In genomic region chr19:20549409-20549808, GRCm38 (mm10) we compare ENCODE assay signal across 23 mouse cellular contexts. TPM values are rescaled to one million over a fixed set of nuclear protein-coding genes. Genes with fewer than 3 reads are reported as not detected.
DNase-seq lines count a peak whose midpoint lies in the region; ATAC-seq and TF ChIP-seq lines count a peak whose summit lies in the region.
"Had no signal": no experiment of that assay in that cellular context is flagged by ENCODE, and none has a peak within 500 bp of the region (broad histone marks: within the 10 kb centered on the region; RNA-seq: fewer than 3 reads in every experiment).

No protein-coding gene starts in this region.

- no peak overlapping the region for H3K9ac ChIP-seq in embryonic facial prominence, embryonic 14.5 days (ENCODE audit: low read depth, low read length)
- H3K9ac ChIP-seq: forebrain, embryonic 15.5 days; heart, embryonic 15.5 days; hindbrain, embryonic 13.5 days; intestine, embryonic 15.5 days had no signal

- ATAC-seq in embryonic facial prominence, embryonic 14.5 days (ENCODE audit: low read depth) = peak; percentile 68; the same call in 1 of the 2 replicates
- ATAC-seq: CD4-positive, CD25-positive, alpha-beta regulatory T cell, adult 4 months; forebrain, embryonic 15.5 days; intestine, embryonic 15.5 days had no signal

- H3K9me3 ChIP-seq in embryonic facial prominence, embryonic 14.5 days (ENCODE audit: control insufficient read depth, low read length) = no peaks in the 10 kb centered on the region
- no peaks in the 10 kb centered on the region for H3K9me3 ChIP-seq in embryonic facial prominence, embryonic 10.5 days
- H3K9me3 ChIP-seq: forebrain, embryonic 15.5 days; G1E; heart, embryonic 15.5 days; hindbrain, embryonic 13.5 days; intestine, embryonic 15.5 days had no signal

- intact Hi-C loops in gastrocnemius, adult 2 months (cut with DNase I) = loop anchor here (2.0 kb wide), 1 partner anchor 57 kb away; the partner anchor contains the start of gene Aldh1a1
- intact Hi-C loops in gastrocnemius, postnatal 36 days (cut with DNase I) = no loop called here
- intact Hi-C loops in left cerebral cortex, adult 2 months (cut with DNase I) = no loop called here

- no peak for TF ChIP-seq CTCF in gastrocnemius, adult 2 months (IDR thresholded peaks at IDR 0.05)
- no peak for TF ChIP-seq CTCF in left cerebral cortex, adult 2 months (IDR thresholded peaks at IDR 0.05)

- no peak overlapping the region for H3K4me3 ChIP-seq in embryonic facial prominence, embryonic 14.5 days (ENCODE audit: low read depth, low read length)
- no peak overlapping the region for H3K4me3 ChIP-seq in embryonic facial prominence, embryonic 10.5 days
- H3K4me3 ChIP-seq in gastrocnemius, adult 2 months = peak overlapping the region; percentile 34
- no peak overlapping the region for H3K4me3 ChIP-seq in left cerebral cortex, adult 2 months
- H3K4me3 ChIP-seq: forebrain, embryonic 15.5 days; heart, embryonic 15.5 days; hindbrain, embryonic 13.5 days; intestine, embryonic 15.5 days had no signal

- 84% methylated on average over 1 of the region's 1 CpGs for WGBS in embryonic facial prominence, embryonic 14.5 days
- 89% methylated on average over 1 of the region's 1 CpGs for WGBS in embryonic facial prominence, embryonic 10.5 days

- H3K4me2 ChIP-seq in embryonic facial prominence, embryonic 14.5 days (ENCODE audit: low read depth, low read length) = no peak overlapping the region
- H3K4me2 ChIP-seq: forebrain, embryonic 15.5 days; heart, embryonic 11.5 days; heart, embryonic 15.5 days; hindbrain, embryonic 13.5 days; intestine, embryonic 15.5 days had no signal

- H3K4me1 ChIP-seq in embryonic facial prominence, embryonic 14.5 days (ENCODE audit: control insufficient read depth, insufficient read depth, low read length) = no peaks in the 10 kb centered on the region
- H3K4me1 ChIP-seq in embryonic facial prominence, embryonic 10.5 days = no peaks in the 10 kb centered on the region
- H3K4me1 ChIP-seq: forebrain, embryonic 15.5 days; heart, embryonic 15.5 days; hindbrain, embryonic 13.5 days; intestine, embryonic 15.5 days had no signal

- no peaks in the 10 kb centered on the region for H3K27me3 ChIP-seq in embryonic facial prominence, embryonic 14.5 days (replicated peaks; ENCODE audit: control insufficient read depth, insufficient read depth, low read length)
- no peaks in the 10 kb centered on the region for H3K27me3 ChIP-seq in embryonic facial prominence, embryonic 10.5 days (replicated peaks; ENCODE audit: low read depth, poor library complexity, severe bottlenecking)
- H3K27me3 ChIP-seq: forebrain, embryonic 15.5 days; heart, embryonic 15.5 days; hindbrain, embryonic 13.5 days; intestine, embryonic 15.5 days had no signal

- no peaks in the 10 kb centered on the region for H3K36me3 ChIP-seq in embryonic facial prominence, embryonic 14.5 days (ENCODE audit: control insufficient read depth, insufficient read depth, low read length)
- no peaks in the 10 kb centered on the region for H3K36me3 ChIP-seq in embryonic facial prominence, embryonic 10.5 days (replicated peaks)
- H3K36me3 ChIP-seq: forebrain, embryonic 15.5 days; G1E; heart, embryonic 15.5 days; hindbrain, embryonic 13.5 days; intestine, embryonic 15.5 days had no signal

- peak; percentile 36 for DNase-seq in embryonic facial prominence, embryonic 14.5 days (ENCODE audit: low spot score)
- no peak for DNase-seq in embryonic facial prominence, embryonic 10.5 days (ENCODE audit: low spot score)
- DNase-seq in gastrocnemius, adult 2 months = peak; percentile 36
- DNase-seq in gastrocnemius, postnatal 36 days = no peak
- DNase-seq in left cerebral cortex, adult 2 months (ENCODE audit: extremely low spot score in 1 of 2, low spot score in 2 of 2) = no peak
- no peak for DNase-seq in left cerebral cortex, adult 9 months (ENCODE audit: low spot score in 2 of 2)
- peak; percentile 84 for DNase-seq in skeletal muscle tissue, adult 2 months (ENCODE audit: low read depth, low spot score)
- no peak for DNase-seq in cerebellum, postnatal 4 days (ENCODE audit: low spot score in 2 of 2)
- DNase-seq: adrenal gland, postnatal 10 days; B cell, adult 2 months; cerebellum, adult 11-12 months; cerebellum, adult 9-10 months; cerebellum, postnatal 25 days; heart, adult 18-20 months; heart, postnatal 14 days; kidney, adult 18-20 months had no signal

- no peak overlapping the region for H3K27ac ChIP-seq in embryonic facial prominence, embryonic 14.5 days (replicated peaks; ENCODE audit: low read depth, low read length)
- no peak overlapping the region for H3K27ac ChIP-seq in embryonic facial prominence, embryonic 10.5 days (replicated peaks)
- peak overlapping the region; percentile 83 for H3K27ac ChIP-seq in gastrocnemius, adult 2 months
- peak overlapping the region; percentile 87 for H3K27ac ChIP-seq in left cerebral cortex, adult 2 months
- H3K27ac ChIP-seq: forebrain, embryonic 15.5 days; heart, embryonic 15.5 days; hindbrain, embryonic 13.5 days; intestine, embryonic 15.5 days had no signal

RNA-seq across cellular contexts. Expression of gene Aldh1a1, which starts 56.9 kb away (rescaled TPM):
- 7.7 and 11.1 TPM in 2 replicates for polyA plus RNA-seq in embryonic facial prominence, embryonic 14.5 days (2014; fragmentation: Nextera tagmentation; extraction: Ambion mirVana)
- polyA plus RNA-seq in embryonic facial prominence, embryonic 10.5 days (2016; fragmentation: Nextera tagmentation; extraction: Ambion mirVana) = 3.6 and 13.1 TPM in 2 replicates
- total RNA-seq in gastrocnemius, adult 2 months (2021) = 100 to 1,000 TPM in 1 of 2 experiments, 10 to 100 TPM in 1; 86.6 to 180 TPM
- 10 to 100 TPM; 79.9 to 94.5 TPM for total RNA-seq in gastrocnemius, postnatal 36 days (2021)
- 10 to 100 TPM; 45.5 to 48.5 TPM for total RNA-seq in left cerebral cortex, adult 2 months (2021)
- polyA plus RNA-seq: CD4-positive, CD25-positive, alpha-beta regulatory T cell, adult 4 months; G1E had no signal

Comparison
In these comparisons a context has a peak if more than half of its experiments do, and no peak if none do; other contexts are left out.
1. DNase-seq: peak in embryonic facial prominence, embryonic 14.5 days (single experiment), gastrocnemius, adult 2 months (single experiment) and skeletal muscle tissue, adult 2 months (single experiment); none in embryonic facial prominence, embryonic 10.5 days (single experiment), gastrocnemius, postnatal 36 days (0 of 2), left cerebral cortex, adult 2 months (0 of 2), left cerebral cortex, adult 9 months (0 of 2) and cerebellum, postnatal 4 days (0 of 2).
2. H3K27ac ChIP-seq: peak in gastrocnemius, adult 2 months (single experiment) and left cerebral cortex, adult 2 months (single experiment); none in embryonic facial prominence, embryonic 14.5 days (single experiment) and embryonic facial prominence, embryonic 10.5 days (single experiment).